Mouse (Mus musculus) lung, postnatal 25 days (tissue): ENCODE measurements at regions not wholly inside any gene's neighbourhood (a gene's known extent, or its start where the extent isn't known, plus 50 kb on each side); places are given as distances from the start of the nearest gene placed in this dataset.

Experiments used
- DNase-seq: peaks from one replicate; pipeline ENCODE4 v3.0.0; 2022; ENCODE audit warnings: low spot score

- no peak for DNase-seq
Measured at GRCm38 (mm10) chr11:95198196-95198595, 52.1 kb upstream of the Dlx4 start.

GRCm38 (mm10) chr11:95200971-95201370 lies 54.9 kb upstream of the Dlx4 start:
- DNase-seq = no peak

- peak; percentile 58 for DNase-seq
Measured at GRCm38 (mm10) chr11:95210185-95211030, 50.9 kb upstream of the Tac4 start.

- DNase-seq = no peak
Measured at GRCm38 (mm10) chr11:95211031-95211425, 50.3 kb upstream of the Tac4 start.
